Mouse (Mus musculus) cerebellum, adult 18-20 months (tissue): ENCODE measurements around the gene Rnf150.

ENCODE experiments used
- DNase-seq, 2 experiments: peaks; one replicate each; pipeline ENCODE4 v3.0.0; 2021

Gene Rnf150

DNA sequence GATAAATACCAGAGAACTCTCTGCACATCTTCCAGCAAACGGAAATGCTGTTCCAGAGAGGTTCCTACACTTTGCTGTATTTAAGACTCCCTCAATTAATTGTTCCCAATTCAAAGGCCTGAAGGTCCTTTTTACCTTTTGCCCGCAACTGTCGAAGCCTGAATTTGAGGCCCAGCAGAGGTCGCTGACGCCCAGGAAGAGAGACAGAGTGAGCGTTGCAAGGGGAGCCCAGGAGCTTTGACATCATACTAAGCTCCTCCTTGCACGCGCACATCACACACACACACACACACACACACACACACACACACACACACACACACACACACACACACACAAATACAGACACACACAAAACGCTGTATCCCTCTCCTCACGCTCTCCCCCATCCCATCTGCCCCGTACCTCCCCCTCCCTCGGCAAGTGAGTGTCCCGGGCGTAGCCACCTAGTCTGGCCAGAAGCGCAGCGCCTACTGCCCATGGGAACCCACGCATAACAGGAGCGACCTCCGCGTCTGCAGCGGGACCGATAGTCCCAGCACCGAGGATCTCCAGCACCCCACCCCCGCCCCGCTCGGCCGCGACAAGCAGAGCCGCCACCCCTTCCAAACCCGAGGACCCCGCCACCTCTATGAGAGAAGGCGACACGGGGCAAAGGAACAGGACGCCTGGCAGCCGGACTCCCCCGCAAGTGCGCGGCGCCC is at the start of gene Rnf150:
TSS of gene Rnf150 (plus strand) at position 316 of the 704 bp plus-strand sequence.
- peak; percentile 90 to 93 for DNase-seq

DNA sequence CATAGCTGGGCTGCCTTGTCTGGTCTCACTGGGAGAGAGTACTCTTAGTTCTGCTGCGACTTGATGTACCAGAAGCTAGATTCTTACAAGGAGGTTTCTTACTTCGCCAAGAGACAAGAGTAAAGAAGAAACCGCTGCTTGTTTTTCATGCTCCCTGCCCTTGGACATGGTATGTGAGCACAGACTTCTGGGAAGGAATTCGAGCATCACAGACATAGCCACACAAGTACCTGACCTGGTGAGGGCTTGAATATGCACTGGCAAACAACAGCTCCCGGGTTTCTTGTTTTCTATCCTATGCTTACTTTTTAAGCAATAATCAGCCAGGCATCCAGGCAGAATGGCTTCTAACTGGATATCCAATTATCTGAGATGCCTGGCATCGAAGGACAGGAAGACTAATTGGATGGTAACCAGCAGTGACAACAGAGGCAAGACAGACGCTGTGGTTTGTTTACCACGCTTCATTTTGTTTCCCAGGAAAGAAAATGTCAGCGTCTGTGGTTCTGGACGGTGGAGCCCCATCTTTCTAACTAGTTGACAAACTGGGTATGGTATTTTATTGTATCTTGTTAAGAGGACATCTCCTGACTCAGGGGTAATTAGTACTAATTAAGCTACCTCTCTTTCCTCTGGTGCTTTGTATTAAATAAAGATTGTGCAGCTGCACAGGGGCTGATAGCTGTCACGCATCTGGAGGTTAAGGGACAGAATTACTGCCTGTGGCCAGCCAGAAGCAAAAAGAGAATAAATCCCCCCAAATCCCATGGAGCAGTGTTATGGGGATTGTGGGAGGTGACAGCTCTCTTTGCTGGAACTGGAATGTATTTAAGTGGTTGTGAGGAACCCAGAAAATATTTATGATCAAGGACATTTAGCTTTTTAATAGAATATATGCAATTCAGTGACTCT is 36.8 kb upstream of the Rnf150 start:
- DNase-seq = no peak

DNA sequence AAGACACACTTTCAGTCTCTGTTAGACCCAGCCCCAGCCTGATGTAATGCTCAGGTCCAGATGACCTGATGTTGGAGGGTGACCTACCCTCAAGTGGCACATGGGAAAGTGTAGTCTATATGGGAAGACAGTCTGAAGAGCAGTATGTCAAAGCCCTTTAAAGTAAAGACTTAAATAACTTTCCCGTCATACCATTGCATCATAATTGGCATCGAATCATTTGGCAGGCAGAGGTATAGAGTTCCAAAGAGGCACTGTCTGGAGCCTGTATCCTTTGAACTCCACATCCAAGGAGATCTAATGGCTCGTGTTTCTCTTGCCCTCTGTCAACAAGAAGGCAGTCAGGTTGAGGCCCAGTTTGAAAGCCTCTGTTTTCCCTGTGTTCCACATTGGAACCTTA is 22.7 kb upstream of the Rnf150 start:
- DNase-seq = no peak

DNA sequence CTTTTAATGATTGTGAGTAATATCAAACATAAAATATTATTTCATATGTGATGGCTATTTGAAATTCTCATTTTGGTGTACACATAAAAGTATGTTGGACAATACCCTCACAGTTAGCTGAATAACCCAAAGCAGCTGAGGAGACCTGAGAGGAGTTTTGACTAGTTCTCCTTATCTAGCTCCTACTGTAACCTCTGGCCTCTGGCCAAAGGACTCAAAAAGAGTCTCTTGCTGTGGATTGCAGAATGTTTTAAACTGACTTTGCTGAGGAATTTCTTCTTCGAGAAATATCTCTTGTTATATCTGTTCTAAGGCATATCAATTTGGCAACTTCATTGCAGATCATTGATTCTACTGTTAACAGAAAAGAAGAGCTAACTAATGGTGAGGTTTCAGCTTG is 22.2 kb upstream of the Rnf150 start:
- DNase-seq = no peak

DNA sequence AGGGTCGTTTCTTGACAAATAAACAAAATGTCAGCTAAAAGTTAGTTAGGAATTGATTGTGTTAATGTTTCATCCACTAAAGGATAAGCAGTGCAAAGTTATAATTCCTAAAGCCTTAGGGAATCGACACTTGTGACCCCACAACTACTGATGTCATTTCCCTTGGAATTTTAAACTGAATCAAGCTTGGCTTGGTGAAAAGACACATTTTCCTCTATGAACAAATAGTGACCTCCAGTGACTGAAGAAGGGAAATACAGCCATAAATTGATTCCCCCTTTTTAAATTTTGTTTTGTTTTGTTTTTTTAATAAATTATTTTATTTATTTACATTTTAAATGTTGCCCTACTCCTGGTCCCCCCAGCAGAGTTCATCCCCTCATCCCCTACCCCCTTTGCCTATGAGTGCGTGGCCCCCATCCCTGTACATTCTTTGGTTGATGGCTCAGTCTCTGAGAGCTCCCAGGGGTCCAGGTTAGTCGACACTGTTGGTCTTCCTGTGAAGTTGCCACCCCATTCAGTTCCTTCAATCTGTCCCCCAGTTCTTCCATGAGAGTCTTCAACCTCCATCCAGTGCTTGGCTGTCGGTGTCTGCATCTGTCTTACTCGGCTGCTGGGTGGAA is 21.5 kb upstream of the Rnf150 start:
- DNase-seq = no peak

DNA sequence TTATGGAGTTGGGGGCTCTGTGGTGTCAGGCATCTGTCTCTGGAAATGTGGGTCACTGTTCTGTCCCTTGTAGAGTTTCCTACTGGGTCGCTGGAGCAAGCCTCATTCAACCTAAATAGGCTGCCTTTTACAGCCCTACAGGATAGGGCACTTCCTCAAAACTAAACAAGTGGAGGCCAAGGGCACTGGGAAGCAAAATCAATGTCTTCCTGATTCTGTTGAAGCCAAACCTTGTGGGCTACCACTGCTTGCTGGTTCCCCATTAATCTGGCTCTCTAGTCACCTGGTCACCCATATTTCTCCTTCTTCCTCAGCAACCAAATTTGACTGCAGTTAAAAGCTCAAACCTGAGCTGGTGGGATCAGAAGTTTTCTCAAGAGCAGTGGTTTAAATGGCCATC is 19.5 kb upstream of the Rnf150 start:
- no peak for DNase-seq

DNA sequence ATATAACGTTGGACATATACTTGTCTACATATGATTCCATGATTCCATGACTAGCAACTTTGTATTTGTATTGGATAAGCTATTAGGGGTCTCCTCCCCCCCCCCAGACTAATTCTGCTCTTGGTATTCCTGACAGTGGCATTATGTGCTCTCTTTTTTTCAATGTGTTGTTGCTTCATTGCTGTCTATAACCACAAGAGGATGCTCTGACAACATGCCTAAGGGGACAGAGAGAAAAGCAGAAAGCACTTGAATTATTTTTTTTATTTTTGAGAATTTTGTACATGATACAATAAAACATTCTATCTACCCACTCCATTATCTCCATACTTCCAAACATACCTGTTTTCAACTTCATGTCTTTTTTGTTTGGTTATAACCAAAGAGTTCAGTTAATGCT is 18.7 kb upstream of the Rnf150 start:
- DNase-seq = no peak

DNA sequence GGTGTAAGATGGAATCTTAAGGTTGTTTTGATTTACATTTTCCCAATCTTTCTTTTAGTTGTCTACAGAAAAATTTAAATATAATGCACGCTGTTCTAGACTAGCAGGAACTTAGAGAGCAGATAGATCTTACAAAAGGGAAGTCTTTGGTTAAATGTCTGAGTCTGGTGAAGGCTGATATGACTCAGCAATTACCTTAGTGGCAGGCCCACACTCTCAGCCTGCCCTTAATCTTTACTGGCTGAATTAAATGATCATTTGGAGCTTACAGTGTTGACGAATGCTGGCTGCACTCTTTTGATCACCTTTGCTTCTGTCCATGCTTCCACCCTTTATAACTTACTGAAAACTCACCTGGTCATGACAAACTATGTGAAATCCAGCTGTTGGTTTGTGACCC is 17.1 kb upstream of the Rnf150 start:
- no peak for DNase-seq

DNA sequence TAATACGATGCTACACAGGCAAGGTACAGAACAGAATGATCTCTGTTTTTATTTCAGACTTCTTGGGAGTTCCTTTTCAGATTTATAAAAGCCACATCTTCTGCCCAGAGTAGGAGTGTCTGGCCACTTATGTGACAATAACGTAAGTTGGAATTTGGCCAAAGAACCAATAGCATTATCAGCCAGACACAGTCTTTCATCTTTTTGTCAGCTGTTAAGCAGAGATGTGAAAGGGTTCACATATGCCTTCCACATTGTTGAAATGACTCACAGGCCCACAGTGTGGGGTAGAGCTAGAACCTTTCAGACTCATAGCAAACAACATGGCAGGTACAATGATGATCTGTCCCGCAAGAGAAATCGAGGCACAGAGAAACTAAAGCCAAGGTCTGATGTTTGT is 16.4 kb upstream of the Rnf150 start:
- DNase-seq = no peak

DNA sequence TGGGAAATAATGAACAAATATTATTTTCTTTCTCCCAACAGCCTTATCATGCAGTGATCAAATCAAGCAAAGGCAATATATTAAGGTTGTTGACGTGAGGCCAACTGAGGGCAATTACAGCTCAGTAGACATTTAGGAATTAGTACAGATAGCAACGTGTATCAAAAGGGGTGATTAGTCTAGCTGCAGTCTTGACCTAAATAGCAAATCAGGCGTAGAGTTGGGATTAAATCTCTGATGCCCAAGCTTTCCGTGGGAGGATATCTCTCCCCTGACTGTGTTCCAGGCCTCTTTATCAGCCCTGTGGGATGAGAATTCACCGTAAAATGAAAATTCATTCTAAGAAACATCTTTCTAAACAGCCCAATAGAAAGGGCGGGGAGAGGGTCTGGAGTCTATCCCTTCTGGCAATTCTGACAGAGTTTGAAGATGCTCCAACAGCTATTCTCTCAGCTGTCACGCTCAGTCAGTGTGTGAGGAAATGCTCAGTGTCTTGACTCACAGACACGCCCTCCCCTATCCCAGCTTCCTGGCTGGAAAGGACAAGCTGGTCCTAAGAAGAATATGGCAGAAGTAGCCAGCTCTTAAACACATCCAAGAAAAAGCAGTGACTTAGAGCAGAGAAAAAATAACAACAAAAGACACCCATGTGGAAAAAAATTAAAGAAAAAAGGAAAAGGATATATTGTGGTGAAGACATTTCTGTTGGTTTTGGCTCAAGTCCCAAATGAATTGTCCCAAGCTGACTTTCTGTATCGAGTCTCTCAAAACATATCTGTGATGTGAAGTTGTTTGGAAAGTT is 4.4 kb upstream of the Rnf150 start:
- DNase-seq = peak; percentile 10 to 29

DNA sequence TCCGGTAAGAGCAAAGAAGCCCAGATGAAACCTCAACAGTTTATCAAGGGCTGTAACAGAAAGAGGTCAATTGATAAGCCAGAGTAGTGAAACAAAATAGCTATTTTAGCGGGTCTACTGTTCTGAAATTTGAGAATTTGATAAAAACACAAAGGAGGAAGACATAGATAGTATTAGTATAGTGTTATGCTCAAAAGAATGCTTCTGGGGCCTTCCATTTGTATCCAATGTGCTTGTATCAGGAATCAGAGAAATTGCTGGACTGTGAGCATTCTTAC is 3.9 kb upstream of the Rnf150 start:
- DNase-seq = no peak

DNA sequence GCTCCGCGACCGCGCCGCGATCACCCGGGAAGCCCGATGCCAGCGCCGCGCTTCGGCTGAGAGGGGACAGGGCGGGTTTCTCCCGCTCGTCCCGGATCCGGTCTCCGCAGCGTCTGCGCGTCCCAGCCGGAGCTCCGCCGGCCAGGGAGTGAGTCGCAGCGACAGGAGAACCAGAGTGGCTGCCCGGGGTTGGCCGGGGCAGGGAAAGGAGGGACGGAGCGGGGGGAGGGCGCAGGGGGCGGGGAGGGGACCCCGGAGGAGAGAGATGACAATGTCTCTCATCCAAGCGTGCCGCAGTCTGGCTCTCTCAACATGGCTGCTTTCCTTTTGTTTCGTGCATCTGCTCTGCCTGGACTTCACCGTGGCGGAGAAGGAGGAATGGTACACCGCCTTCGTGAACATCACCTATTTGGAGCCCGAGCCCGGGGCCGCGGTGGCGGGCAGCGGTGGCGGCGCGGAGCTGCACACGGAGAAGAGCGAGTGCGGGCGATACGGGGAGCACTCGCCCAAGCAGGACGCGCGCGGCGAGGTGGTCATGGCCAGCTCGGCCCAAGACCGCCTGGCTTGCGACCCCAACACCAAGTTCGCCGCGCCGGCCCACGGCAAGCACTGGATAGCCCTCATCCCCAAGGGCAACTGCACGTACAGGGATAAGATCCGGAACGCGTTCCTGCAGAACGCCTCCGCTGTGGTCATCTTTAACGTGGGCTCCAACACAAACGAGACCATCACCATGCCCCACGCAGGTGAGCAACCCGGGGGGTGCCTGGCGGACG is 777 bp downstream of the Rnf150 start:
- peak; percentile 68 to 80 for DNase-seq

DNA sequence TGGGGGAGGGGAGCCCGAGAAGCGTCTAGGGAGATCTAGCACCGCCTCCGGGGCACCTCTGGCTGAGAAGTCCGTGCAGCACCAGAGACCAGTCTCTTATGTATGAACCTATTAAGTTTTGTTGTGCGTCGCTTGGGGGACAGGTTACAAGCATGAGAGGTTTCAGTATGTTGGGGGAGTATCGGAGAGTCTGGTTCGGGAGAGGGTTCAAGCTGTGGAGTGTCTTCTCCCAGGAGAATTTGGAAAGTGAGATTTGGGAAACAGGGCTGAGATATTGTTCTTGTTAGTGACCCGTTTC is 1.3 kb downstream of the Rnf150 start:
- DNase-seq = no peak

DNA sequence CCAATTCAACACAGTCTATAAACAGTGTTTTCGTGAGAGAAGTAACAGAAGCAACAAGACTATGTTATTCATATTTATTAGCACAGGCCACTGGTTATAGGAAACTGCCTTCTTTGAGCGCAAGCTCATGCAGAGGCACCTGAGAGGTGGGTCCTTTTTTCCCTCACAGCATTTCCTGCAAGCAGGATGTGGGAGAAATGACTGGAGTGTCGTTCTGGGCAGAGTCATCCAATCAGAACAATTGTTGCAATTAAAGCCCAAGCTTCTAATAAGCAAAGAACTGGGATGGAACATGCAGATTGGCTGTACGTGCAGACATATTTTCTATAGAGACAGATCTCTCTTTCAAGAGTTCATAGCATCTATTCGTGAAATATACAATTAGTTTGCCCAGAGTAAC is 2.1 kb downstream of the Rnf150 start:
- peak; percentile 23 to 41 for DNase-seq

DNA sequence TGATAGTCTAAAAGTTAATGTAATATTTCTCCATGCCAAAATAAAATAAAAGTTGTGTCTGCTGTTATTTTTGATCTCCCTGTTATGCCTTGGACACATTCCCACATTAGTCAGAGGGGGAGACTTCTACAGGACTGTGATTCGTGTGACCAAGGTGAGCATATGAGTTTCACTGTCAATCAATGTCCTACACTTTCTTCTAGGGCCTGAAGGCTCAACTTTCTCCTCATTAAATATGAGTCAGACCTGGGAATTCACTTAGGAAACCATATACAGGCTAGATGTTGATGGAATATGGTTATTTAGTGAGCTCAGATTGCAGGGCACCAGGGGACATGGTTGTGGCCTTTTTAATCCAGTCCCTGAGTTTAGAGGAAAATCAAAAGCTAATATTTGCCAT is 3.1 kb downstream of the Rnf150 start:
- DNase-seq = no peak

DNA sequence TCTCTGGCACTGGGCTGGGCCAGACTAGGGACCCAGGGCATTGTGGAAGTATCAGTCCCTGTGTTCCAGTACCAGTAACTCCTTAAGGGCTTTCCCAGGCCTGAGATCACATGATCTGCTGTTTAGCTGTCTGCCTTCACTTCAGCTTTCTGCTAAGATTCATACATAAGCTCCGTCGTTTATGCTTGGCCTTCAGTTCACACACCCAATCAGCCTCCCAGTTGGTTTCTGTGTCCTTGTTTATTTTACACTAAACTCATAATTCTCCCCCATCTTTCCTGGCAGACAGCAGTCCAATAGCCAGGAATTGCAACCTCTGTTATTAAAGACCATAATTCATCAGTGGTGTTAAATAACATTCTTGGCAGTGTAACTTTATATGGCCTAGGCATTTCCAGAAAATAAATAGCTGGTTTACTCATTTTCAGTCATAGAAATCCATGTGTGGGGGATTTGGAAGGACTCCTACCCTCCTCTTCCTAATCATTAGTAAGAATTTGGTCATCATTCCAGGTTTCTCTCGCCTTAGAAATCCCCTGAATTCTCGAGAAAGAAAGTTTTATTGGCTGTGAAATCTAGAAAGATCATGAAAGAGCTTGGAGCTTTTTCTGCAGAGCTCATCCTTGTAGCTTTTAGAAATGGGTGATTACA is 7.8 kb downstream of the Rnf150 start:
- no peak for DNase-seq

DNA sequence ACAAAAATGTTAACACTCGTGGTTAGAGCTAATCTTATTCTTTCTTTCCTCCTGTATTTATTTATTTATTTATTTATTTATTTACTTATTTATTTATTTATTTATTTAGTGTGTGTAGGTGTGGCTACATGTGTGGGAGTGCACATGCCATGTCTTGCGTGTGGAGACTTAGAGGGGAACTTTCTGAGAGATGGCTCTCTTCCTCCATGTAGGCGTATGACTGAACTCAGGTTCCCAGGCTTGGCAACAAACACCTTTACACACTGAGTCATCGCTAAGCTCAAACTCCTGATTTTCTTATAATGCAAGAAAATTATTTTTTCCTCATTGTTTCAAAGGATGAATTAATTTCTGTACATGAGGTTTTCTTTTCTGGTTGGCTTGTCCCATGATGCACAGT is 8.8 kb downstream of the Rnf150 start:
- no peak for DNase-seq

DNA sequence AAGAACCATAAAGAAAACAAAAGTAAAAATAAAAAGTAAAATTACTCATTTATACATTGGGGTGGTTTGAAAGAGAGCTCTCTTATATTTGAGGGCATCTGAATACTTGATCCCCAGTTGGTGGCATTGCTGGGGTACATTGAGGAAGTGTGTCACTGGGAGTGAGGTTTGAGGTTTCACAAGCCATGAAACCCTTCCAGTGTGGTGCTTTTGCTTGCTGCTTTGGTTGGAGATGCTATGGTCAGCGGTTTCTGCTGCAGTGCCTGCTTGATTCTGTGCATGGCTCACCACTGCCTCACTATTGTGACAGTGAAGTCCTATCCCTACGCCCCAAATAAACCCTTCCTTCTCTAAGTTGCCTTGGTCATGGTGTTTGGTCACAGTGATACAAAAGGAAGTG is 10.9 kb downstream of the Rnf150 start:
- DNase-seq = no peak

DNA sequence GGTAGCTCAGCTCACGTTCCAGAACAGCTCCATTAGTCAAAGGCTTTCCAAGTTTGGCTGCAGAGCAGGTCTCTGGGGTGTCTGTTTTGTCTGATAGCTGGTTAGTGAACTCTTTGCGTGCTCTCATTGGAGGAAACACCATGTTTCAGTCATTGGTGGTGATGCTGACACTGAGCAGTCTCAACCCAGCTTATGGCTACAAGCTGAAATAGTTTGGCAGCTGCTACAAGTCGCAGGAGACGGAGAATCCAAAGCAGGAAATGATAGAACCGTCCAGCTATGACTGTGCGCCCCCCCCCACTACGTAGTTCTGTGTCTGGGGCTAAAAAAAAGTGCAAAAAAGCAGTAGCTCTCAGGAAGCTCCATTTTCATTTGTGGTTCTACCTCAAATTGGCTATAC is 12.0 kb downstream of the Rnf150 start:
- no peak for DNase-seq

DNA sequence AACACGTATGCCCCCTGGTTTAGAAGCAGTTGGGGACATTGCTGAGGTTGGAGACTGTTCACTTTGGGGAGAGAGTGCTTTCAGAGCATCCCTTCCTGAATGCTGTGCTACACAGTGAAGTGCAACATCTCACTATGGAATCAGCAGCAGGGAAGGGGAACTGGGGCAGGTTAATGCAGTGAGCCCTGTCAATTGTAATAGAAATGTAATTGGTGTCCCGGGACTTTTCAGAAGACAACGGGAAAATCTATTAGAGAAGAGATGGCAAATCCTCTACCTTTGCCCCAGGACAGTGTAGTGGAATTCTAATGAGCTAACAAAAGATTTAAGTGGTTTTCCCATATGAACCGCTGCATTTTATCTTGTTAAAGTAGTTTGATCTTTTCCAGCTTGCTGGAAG is 21.3 kb downstream of the Rnf150 start:
- no peak for DNase-seq

DNA sequence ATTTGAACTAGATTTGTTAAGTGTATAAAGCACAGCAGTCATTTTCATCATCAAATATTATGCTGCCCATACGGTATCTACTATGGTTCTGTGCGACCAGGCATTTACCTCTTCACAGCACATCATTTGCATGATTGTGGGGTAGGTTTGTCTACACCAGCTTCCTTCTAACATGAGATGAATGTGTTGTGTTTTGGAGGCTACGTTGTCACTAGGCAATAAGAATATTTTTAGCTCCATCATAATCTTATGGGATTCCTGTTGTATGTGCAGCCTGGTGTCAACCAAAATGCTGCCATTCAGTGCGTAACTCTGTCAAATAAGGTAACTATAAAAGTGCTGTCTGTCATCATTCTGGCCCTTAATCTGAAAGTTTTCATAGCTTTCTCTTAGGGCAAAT is 24.1 kb downstream of the Rnf150 start:
- no peak for DNase-seq

DNA sequence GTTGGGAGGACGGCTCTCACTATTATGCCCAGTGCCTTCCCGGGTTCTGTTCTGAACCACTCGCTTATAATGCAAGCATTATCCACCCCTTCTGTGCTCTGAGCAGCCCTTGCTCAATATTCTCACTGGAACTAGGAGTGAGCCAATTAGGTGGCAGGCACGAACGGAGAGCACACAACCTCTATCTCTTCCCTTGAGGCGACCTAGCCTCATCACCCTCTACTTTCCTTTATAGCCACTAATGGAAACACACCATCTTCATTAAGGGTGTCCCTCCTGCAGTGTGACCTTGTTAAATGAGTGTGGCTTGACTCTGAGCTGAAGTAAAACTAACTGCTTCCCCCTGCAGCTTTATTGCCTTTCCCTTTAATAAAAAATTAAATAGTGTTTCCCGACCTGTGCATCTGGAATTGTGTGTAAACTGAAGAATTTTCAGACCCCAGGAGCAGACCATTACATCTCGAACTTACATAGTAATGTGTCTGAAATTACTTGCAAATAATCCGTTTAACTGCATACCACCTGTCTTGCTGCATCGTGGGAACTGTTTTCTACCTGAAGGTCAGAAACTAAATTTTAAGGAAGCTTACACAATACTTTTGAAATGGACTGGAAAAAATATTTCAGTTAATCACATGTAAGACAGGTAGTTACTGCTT is 26.0 kb downstream of the Rnf150 start:
- DNase-seq = no peak
